Mouse (Mus musculus) MEL (cell line): Measurements from ENCODE around the gene Itgb8.

ENCODE experiments used
- CHD2 ChIP-seq: IDR thresholded peaks from 2 replicates; pipeline ENCODE4 v1.6.1; 2011; ENCODE audit warnings: low read length, improper control_type of control experiment
- CTCF ChIP-seq, 3 experiments: IDR thresholded peaks in 2 of 3; conservative IDR thresholded peaks in 1 of 3; 2 replicates each; pipeline ENCODE4 v1.5.1; 2011 to 2012; ENCODE audit warnings: low read length in 3 of 3, low read depth in 2 of 3, mild to moderate bottlenecking in 2 of 3, improper control_type of control experiment in 1 of 3, inconsistent platforms in 1 of 3, mixed read lengths in 1 of 3, moderate library complexity in 1 of 3; ENCODE audit not compliant: control insufficient read depth in 1 of 3, insufficient read depth in 1 of 3, poor library complexity in 1 of 3, severe bottlenecking in 1 of 3
- E2F4 ChIP-seq: IDR thresholded peaks from 2 replicates; pipeline ENCODE4 v1.6.1; 2011; ENCODE audit warnings: low read depth, low read length, improper control_type of control experiment, borderline replicate concordance
- ELF1 ChIP-seq: IDR thresholded peaks from 2 replicates; pipeline ENCODE4 v1.6.1; 2014; ENCODE audit warnings: low read depth, mild to moderate bottlenecking, inconsistent platforms, low read length, improper control_type of control experiment, moderate library complexity
- EP300 ChIP-seq, 2 experiments: IDR thresholded peaks; 2 replicates each; pipeline ENCODE4 v1.6.1; 2011; ENCODE audit warnings: improper control_type of control experiment in 2 of 2, low read length in 2 of 2, low read depth in 1 of 2, mild to moderate bottlenecking in 1 of 2
- MAFK ChIP-seq: IDR thresholded peaks from 2 replicates; pipeline ENCODE4 v1.6.1; 2011; ENCODE audit warnings: low read depth, mild to moderate bottlenecking, low read length, improper control_type of control experiment, borderline replicate concordance
- MAZ ChIP-seq: IDR thresholded peaks from 2 replicates; pipeline ENCODE4 v1.6.1; 2012; ENCODE audit warnings: low read depth, mild to moderate bottlenecking, inconsistent platforms, low read length, improper control_type of control experiment
- POLR2A ChIP-seq, 2 experiments: IDR thresholded peaks; 2 replicates each; pipeline ENCODE4 v1.6.1; 2011 to 2012; ENCODE audit warnings: low read length in 2 of 2, mild to moderate bottlenecking in 2 of 2, control low read depth in 1 of 2, improper control_type of control experiment in 1 of 2, low read depth in 1 of 2, moderate library complexity in 1 of 2; ENCODE audit not compliant: control insufficient read depth in 1 of 2, insufficient read depth in 1 of 2, poor library complexity in 1 of 2
- RCOR1 ChIP-seq: IDR thresholded peaks from 2 replicates; pipeline ENCODE4 v1.6.1; 2012; ENCODE audit warnings: low read depth, mild to moderate bottlenecking, inconsistent platforms, low read length, improper control_type of control experiment
- TAL1 ChIP-seq: IDR thresholded peaks from 2 replicates; pipeline ENCODE4 v1.6.1; 2012; ENCODE audit warnings: mild to moderate bottlenecking, inconsistent platforms, low read length, moderate library complexity, mixed read lengths
- ZC3H11A ChIP-seq: IDR thresholded peaks from 2 replicates; pipeline ENCODE4 v1.6.1; 2012; ENCODE audit warnings: low read depth, mild to moderate bottlenecking, inconsistent platforms, low read length, improper control_type of control experiment
- ZKSCAN1 ChIP-seq: IDR thresholded peaks from 2 replicates; pipeline ENCODE4 v1.6.1; 2012; ENCODE audit warnings: low read depth, mild to moderate bottlenecking, inconsistent platforms, low read length, improper control_type of control experiment, moderate library complexity
- ZNF384 ChIP-seq: IDR thresholded peaks from 2 replicates; pipeline ENCODE4 v1.6.1; 2012; ENCODE audit warnings: low read depth, mild to moderate bottlenecking, inconsistent platforms, low read length, improper control_type of control experiment

GRCm38 (mm10) chr12:119182215-119182924 lies 56.2 kb downstream of the Itgb8 start:
- TF ChIP-seq CTCF (IDR thresholded peaks at IDR 0.05 in 2 of 3, conservative IDR thresholded peaks at IDR 0.05 in 1 of 3; ENCODE audit: control insufficient read depth in 1 of 3, insufficient read depth in 1 of 3, low read depth in 2 of 3, low read length in 3 of 3, poor library complexity in 1 of 3, severe bottlenecking in 1 of 3), result no peak
- TF ChIP-seq TAL1, result no peak
- TF ChIP-seq ZNF384, result no peak
- TF ChIP-seq POLR2A (IDR thresholded peaks at IDR 0.05; ENCODE audit: control insufficient read depth in 1 of 2, insufficient read depth in 1 of 2, low read depth in 1 of 2, low read length in 2 of 2, poor library complexity in 1 of 2), result no peak
- no peak for TF ChIP-seq MAZ
- TF ChIP-seq EP300 (IDR thresholded peaks at IDR 0.05; ENCODE audit: low read depth in 1 of 2, low read length in 2 of 2), result no peak
- TF ChIP-seq ZC3H11A, result no peak
- no peak for TF ChIP-seq ELF1
- no peak for TF ChIP-seq E2F4
- no peak for TF ChIP-seq MAFK
- no peak for TF ChIP-seq CHD2
- no peak for TF ChIP-seq ZKSCAN1
- TF ChIP-seq RCOR1, result no peak
